In genomic region chr4:63547799-63548198, GRCm38 (mm10) we compare ENCODE assay signal across 29 mouse cellular contexts. TPM values are rescaled to one million over a fixed set of nuclear protein-coding genes. Genes with fewer than 3 reads are reported as not detected.
DNase-seq lines count a peak whose midpoint lies in the region; ATAC-seq and TF ChIP-seq lines count a peak whose summit lies in the region.
"Had no signal": no experiment of that assay in that cellular context is flagged by ENCODE, and none has a peak within 500 bp of the region (broad histone marks: within the 10 kb centered on the region; RNA-seq: fewer than 3 reads in every experiment).

No protein-coding gene starts in this region.

- no peaks in the 10 kb centered on the region for H3K27me3 ChIP-seq in stomach, postnatal 0 days (ENCODE audit: control insufficient read depth, insufficient read depth, low read length)
- H3K27me3 ChIP-seq: forebrain, embryonic 15.5 days; hindbrain, embryonic 12.5 days; intestine, embryonic 15.5 days; midbrain, embryonic 15.5 days; stomach, embryonic 15.5 days had no signal

- H3K27ac ChIP-seq in gastrocnemius, adult 2 months: peak overlapping the region; percentile 95; the same call in 1 of the 2 replicates
- no peak overlapping the region for H3K27ac ChIP-seq in stomach, postnatal 0 days (replicated peaks)
- H3K27ac ChIP-seq: forebrain, embryonic 15.5 days; heart, embryonic 10.5 days; hindbrain, embryonic 12.5 days; intestine, embryonic 15.5 days; midbrain, embryonic 15.5 days; stomach, embryonic 15.5 days had no signal

- ATAC-seq in stomach, postnatal 0 days (ENCODE audit: low FRiP score, low TSS enrichment): no peak
- ATAC-seq: forebrain, embryonic 15.5 days; intestine, embryonic 15.5 days; midbrain, embryonic 15.5 days had no signal

- H3K9me3 ChIP-seq in stomach, postnatal 0 days (ENCODE audit: control insufficient read depth, low read length): no peaks in the 10 kb centered on the region
- H3K9me3 ChIP-seq: forebrain, embryonic 15.5 days; heart, embryonic 10.5 days; hindbrain, embryonic 12.5 days; intestine, embryonic 15.5 days; midbrain, embryonic 15.5 days; stomach, embryonic 15.5 days had no signal

- peaks cover 2% of the 10 kb centered on the region for H3K4me1 ChIP-seq in stomach, postnatal 0 days (replicated peaks; ENCODE audit: control insufficient read depth, insufficient read depth)

- no peak for DNase-seq in gastrocnemius, adult 2 months
- DNase-seq in gastrocnemius, adult 18-20 months (ENCODE audit: low spot score): no peak
- DNase-seq in 3134 (ENCODE audit: extremely low read depth, insufficient read length, low spot score) (peak; percentile 59), 3T3-L1 (ENCODE audit: low read depth, low spot score) (peak; percentile 64)
- DNase-seq in brain, adult 2 months (ENCODE audit: low read depth, low spot score): peak; percentile 68
- no peak for DNase-seq in thymus, postnatal 36 days
- DNase-seq in stomach, postnatal 0 days (ENCODE audit: low spot score): no peak
- DNase-seq: adrenal gland, adult 2 months; heart, postnatal 14 days; right cerebral cortex, postnatal 14 days had no signal

- no peak overlapping the region for H3K4me2 ChIP-seq in stomach, postnatal 0 days (replicated peaks; ENCODE audit: low read depth)
- H3K4me2 ChIP-seq: forebrain, embryonic 15.5 days; hindbrain, embryonic 12.5 days; intestine, embryonic 15.5 days; midbrain, embryonic 15.5 days had no signal

- no peak overlapping the region for H3K4me3 ChIP-seq in gastrocnemius, adult 2 months
- H3K4me3 ChIP-seq in stomach, postnatal 0 days (ENCODE audit: low read depth, low read length): no peak overlapping the region
- H3K4me3 ChIP-seq: erythroblast, embryonic 14.5 days; forebrain, embryonic 15.5 days; heart, embryonic 10.5 days; hindbrain, embryonic 12.5 days; intestine, embryonic 15.5 days; midbrain, embryonic 15.5 days; stomach, embryonic 15.5 days had no signal

- peaks cover 7% of the 10 kb centered on the region; the same call in 1 of the 2 replicates for H3K36me3 ChIP-seq in stomach, postnatal 0 days (ENCODE audit: control insufficient read depth, insufficient read depth, low read length)

- no peak for TF ChIP-seq EP300 in stomach, postnatal 0 days (optimal IDR thresholded peaks at IDR 0.05)

- H3K9ac ChIP-seq in stomach, postnatal 0 days (ENCODE audit: low read length): no peak overlapping the region
- H3K9ac ChIP-seq: forebrain, embryonic 15.5 days; hindbrain, embryonic 12.5 days; intestine, embryonic 15.5 days; midbrain, embryonic 15.5 days; stomach, embryonic 15.5 days had no signal

- TF ChIP-seq CTCF in gastrocnemius, adult 2 months (IDR thresholded peaks at IDR 0.05): no peak
- no peak for TF ChIP-seq CTCF in stomach, postnatal 0 days (IDR thresholded peaks at IDR 0.05; ENCODE audit: low read depth)

- 13% methylated on average over 1 of the region's 1 CpGs for WGBS in stomach, postnatal 0 days

- intact Hi-C loops in gastrocnemius, adult 2 months (cut with DNase I): no loop called here

RNA-seq across cellular contexts. Expression of gene Atp6v1g1, which starts 3.2 kb away (rescaled TPM):
- total RNA-seq in gastrocnemius, adult 2 months (2021): 100 to 1,000 TPM; 212 to 239 TPM
- 100 to 1,000 TPM; 276 to 291 TPM for total RNA-seq in gastrocnemius, adult 18-20 months (2021)
- 221 and 234 TPM in 2 replicates for polyA plus RNA-seq in stomach, postnatal 0 days (2015; fragmentation: Nextera tagmentation; extraction: Ambion mirVana)

RNA-seq across cellular contexts. Expression of gene Tmem268, which starts 10.8 kb away (rescaled TPM):
- 10 to 100 TPM; 13.3 to 14.7 TPM for total RNA-seq in gastrocnemius, adult 2 months (2021)
- 10 to 100 TPM; 15.8 to 16.4 TPM for total RNA-seq in gastrocnemius, adult 18-20 months (2021)
- polyA plus RNA-seq in stomach, postnatal 0 days (2015; fragmentation: Nextera tagmentation; extraction: Ambion mirVana): 4.3 and 4.9 TPM in 2 replicates

RNA-seq across cellular contexts. Expression of gene Whrn, which starts 52.0 kb away (rescaled TPM):
- total RNA-seq in gastrocnemius, adult 2 months (2021): 1 to 10 TPM; 1.6 to 2.2 TPM
- 1 to 10 TPM; 5.5 to 6.5 TPM for total RNA-seq in gastrocnemius, adult 18-20 months (2021)
- polyA plus RNA-seq in stomach, postnatal 0 days (2015; fragmentation: Nextera tagmentation; extraction: Ambion mirVana): 1.2 and 2.0 TPM in 2 replicates

RNA-seq across cellular contexts. Expression of gene Gm11213, which starts 57.3 kb away (rescaled TPM):
- not detected for total RNA-seq in gastrocnemius, adult 2 months (2021)
- total RNA-seq in gastrocnemius, adult 18-20 months (2021): not detected
- not detected in 2 replicates for polyA plus RNA-seq in stomach, postnatal 0 days (2015; fragmentation: Nextera tagmentation; extraction: Ambion mirVana)
- total RNA-seq: adrenal gland, adult 2 months; heart, postnatal 14 days; layer of hippocampus, adult 8-10 months; left cerebral cortex, postnatal 25 days; megakaryocyte-erythroid progenitor cell, adult 5-6 weeks; neutrophil, adult 5-6 weeks had no signal
- polyA plus RNA-seq: adrenal gland, adult 2 months; cortical plate, adult 2 months; embryonic facial prominence, embryonic 11.5 days; erythroblast, embryonic 14.5 days; forebrain, embryonic 15.5 days; gonadal fat pad, adult 2 months; heart, embryonic 10.5 days; hindbrain, embryonic 12.5 days; intestine, embryonic 15.5 days; kidney, embryonic 16.5 days; limb, embryonic 14.5 days; midbrain, embryonic 15.5 days; spleen, adult 2 months; stomach, embryonic 15.5 days; thymus, adult 2 months; urinary bladder, adult 2 months had no signal

Comparison
In these comparisons a context has a peak if more than half of its experiments do, and no peak if none do; other contexts are left out.
1. DNase-seq: peak in 3134 (single experiment), 3T3-L1 (single experiment) and brain, adult 2 months (single experiment); none in gastrocnemius, adult 2 months (single experiment), gastrocnemius, adult 18-20 months (single experiment), thymus, postnatal 36 days (0 of 2) and stomach, postnatal 0 days (single experiment).